Mouse (Mus musculus): Measurements from ENCODE around the gene Adnp.
A peak's percentile ranks its signal among the peaks of the same experiment; 100 is the strongest.

The Adnp gene

GRCm38 (mm10) chr2:168206725-168207644 lies at the start of gene Adnp:
Gene Adnp (minus strand): TSS chr2:168207112.
- DNase-seq (ENCODE audit: low spot score in 2 of 2), result peak; percentile 87 to 93

- no peak for DNase-seq (ENCODE audit: low spot score in 2 of 2)
Observed at GRCm38 (mm10) chr2:168256506-168256905, 49.6 kb upstream of the Adnp start.

- no peak for DNase-seq (ENCODE audit: low spot score in 2 of 2)
Observed at GRCm38 (mm10) chr2:168253822-168254221, 46.9 kb upstream of the Adnp start.

- no peak for DNase-seq (ENCODE audit: low spot score in 2 of 2)
Observed at GRCm38 (mm10) chr2:168252639-168253292, 45.9 kb upstream of the Adnp start.

- peak; percentile 84 to 88 for DNase-seq (ENCODE audit: low spot score in 2 of 2)
Observed at GRCm38 (mm10) chr2:168250270-168250669, 43.4 kb upstream of the Adnp start.

- DNase-seq (ENCODE audit: low spot score in 2 of 2), result no peak
Observed at GRCm38 (mm10) chr2:168248856-168249245, 41.9 kb upstream of the Adnp start.

- no peak for DNase-seq (ENCODE audit: low spot score in 2 of 2)
Observed at GRCm38 (mm10) chr2:168248167-168248855, 41.4 kb upstream of the Adnp start.

- DNase-seq (ENCODE audit: low spot score in 2 of 2), result no peak
Observed at GRCm38 (mm10) chr2:168245571-168245970, 38.7 kb upstream of the Adnp start.

GRCm38 (mm10) chr2:168243278-168243677 lies 36.4 kb upstream of the Adnp start:
- no peak for DNase-seq (ENCODE audit: low spot score in 2 of 2)

GRCm38 (mm10) chr2:168242841-168243240 lies 35.9 kb upstream of the Adnp start:
- no peak for DNase-seq (ENCODE audit: low spot score in 2 of 2)

GRCm38 (mm10) chr2:168238335-168238734 lies 31.4 kb upstream of the Adnp start:
- no peak for DNase-seq (ENCODE audit: low spot score in 2 of 2)

- no peak for DNase-seq (ENCODE audit: low spot score in 2 of 2)
Observed at GRCm38 (mm10) chr2:168233286-168233685, 26.4 kb upstream of the Adnp start.

GRCm38 (mm10) chr2:168231471-168231829 lies 24.5 kb upstream of the Adnp start:
- DNase-seq (ENCODE audit: low spot score in 2 of 2), result no peak

GRCm38 (mm10) chr2:168230773-168231470 lies 24.0 kb upstream of the Adnp start:
- peak; percentile 15 to 45 for DNase-seq (ENCODE audit: low spot score in 2 of 2)

- peak; percentile 83 to 85 for DNase-seq (ENCODE audit: low spot score in 2 of 2)
Observed at GRCm38 (mm10) chr2:168230026-168230728, 23.3 kb upstream of the Adnp start, which contains the start of the genes Gm20716, Dpm1 and Mocs3. Gene Gm20716 (minus strand): TSS chr2:168230364. Gene Dpm1 (minus strand): TSS chr2:168230591. Gene Mocs3 (plus strand): TSS chr2:168230622.

GRCm38 (mm10) chr2:168229116-168230025 lies 22.5 kb upstream of the Adnp start:
- peak; percentile 29 to 32 for DNase-seq (ENCODE audit: low spot score in 2 of 2)

- no peak for DNase-seq (ENCODE audit: low spot score in 2 of 2)
Observed at GRCm38 (mm10) chr2:168223326-168223725, 16.4 kb upstream of the Adnp start.

GRCm38 (mm10) chr2:168213788-168214397 lies 7.0 kb upstream of the Adnp start:
- no peak for DNase-seq (ENCODE audit: low spot score in 2 of 2)

- DNase-seq (ENCODE audit: low spot score in 2 of 2), result no peak
Observed at GRCm38 (mm10) chr2:168207883-168208282, 971 bp upstream of the Adnp start.

Data from frontal cortex, postnatal 25 days (tissue).